Mouse (Mus musculus): ENCODE measurements at regions not wholly inside any gene's neighbourhood (a gene's known extent, or its start where the extent isn't known, plus 50 kb on each side); places are given as distances from the start of the nearest gene placed in this dataset.
A peak's percentile ranks its signal among the peaks of the same experiment; 100 is the strongest.
"Not testable (repeated sequence)": the region's sequence is repeated elsewhere in the genome, so short reads cannot be mapped to it uniquely, and the experiment has no call there.

DNA sequence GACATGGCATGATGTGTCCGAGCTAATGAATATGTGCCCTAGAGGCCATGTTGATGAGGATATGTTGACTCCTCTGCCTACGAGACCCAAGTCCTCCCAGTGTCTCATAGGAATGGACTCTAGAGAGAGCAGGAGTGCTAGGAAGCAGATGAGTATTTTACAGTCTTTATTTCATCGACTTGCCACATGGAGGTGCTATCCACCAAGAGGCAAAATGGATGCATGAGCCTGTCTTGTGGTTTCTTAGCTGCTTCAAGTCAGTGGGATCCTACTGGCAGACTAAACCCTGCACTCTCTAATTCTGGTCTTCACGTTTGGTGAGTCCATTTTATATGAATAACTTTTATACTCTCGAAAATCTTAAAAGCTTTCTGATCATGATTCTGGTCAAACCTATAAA is 253.4 kb downstream of the Dad1 start:
- no peak for DNase-seq (ENCODE audit: low spot score in 2 of 2)

DNA sequence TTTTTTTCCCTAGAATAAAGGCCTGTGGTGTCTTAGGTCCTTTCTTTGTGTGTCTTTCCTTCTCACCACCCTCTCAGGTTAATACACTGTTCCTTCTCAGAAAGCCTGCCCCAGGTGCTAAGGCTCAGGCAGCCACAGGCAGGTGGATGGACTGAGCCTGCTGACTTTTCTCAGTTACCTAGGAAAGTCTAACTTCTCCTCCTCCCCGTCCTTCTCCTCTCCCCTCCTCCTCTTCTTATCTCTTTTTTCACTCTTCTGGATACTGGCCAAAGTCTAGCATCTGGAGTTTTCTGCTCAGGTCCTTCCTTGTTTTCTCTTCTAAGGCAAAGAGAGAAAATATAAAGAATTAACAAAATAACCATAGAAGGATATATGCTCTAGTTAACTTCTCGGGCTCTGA is 260.5 kb downstream of the Dad1 start:
- DNase-seq (ENCODE audit: low spot score in 2 of 2), result no peak

DNA sequence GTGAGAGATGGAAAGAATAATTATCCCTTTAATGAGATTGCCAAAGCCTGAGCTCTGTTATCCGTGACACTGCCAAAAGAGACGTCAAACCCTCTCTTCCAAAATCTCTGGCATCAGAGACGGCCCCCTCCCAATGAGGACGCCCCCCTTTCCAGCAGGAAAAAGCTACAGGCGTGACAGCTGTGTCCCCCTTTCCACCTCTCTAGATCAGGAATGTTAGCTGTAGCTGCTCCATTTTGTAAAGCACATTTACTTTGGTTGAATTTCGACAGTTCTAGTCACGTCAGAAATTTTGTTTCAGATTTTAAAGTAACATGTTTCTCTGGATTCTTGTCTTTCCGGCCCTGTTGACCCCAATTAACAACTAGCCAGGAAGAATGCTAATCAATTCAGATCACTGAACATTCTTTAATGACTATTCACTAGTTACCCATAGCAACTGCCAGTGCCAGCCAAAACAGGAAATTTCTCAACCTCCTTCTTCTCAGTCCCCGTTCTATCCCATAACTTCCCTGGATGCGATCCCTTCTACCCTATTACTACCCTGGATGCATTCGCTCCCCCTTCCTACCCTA is 261.1 kb downstream of the Dad1 start:
- no peak for DNase-seq (ENCODE audit: low spot score in 2 of 2)

DNA sequence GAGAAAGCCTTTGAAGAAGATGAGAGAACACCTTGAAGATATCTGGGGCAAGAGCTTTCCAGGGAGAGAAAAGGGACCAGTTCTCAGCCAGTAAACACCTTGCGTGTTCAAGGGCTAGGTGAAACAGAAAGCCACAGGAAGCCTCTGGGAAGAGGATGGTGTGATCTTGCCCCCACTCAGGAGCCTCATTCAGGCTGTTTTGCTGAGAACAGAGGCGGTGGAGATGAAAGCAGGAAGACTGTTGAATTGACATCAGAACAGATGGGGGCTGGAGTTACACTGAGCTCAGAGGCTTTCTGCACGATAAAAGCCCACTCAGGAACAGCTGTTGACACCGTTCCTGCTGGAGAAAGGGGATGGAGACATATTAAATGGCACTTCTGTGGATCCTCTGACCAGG is 262.5 kb downstream of the Dad1 start:
- no peak for DNase-seq (ENCODE audit: low spot score in 2 of 2)

- no peak for DNase-seq (ENCODE audit: low spot score in 2 of 2)
Measured at GRCm38 (mm10) chr14:53980771-53981170, 273.1 kb downstream of the Dad1 start.

DNA sequence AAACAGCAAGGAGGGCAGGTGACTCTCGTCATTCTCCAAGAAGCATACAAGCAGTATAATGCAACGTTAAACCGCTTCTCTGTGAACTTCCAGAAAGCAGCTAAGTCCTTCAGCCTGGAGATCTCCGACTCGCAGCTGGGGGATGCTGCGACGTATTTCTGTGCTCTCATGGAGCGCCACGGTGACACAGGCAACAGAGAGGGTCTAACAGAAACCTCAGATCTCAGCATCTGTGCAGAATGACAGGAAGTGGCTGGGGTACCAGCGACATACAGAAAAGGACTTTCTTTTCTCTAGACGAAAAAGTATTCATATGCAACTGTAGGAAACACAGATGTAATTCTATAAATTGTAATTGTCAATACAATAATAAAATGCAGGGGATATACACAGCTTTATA is 292.5 kb downstream of the Dad1 start:
- not testable (repeated sequence) for DNase-seq (ENCODE audit: low spot score in 2 of 2)

- no peak for DNase-seq (ENCODE audit: low spot score in 2 of 2)
Measured at GRCm38 (mm10) chr14:53960779-53961178, 293.1 kb downstream of the Dad1 start.

GRCm38 (mm10) chr14:53935791-53936231 is 318.1 kb downstream of the Dad1 start:
- peak; percentile 52 to 62 for DNase-seq (ENCODE audit: low spot score in 2 of 2)

GRCm38 (mm10) chr14:53935336-53935735 is 318.6 kb downstream of the Dad1 start:
- DNase-seq (ENCODE audit: low spot score in 2 of 2), result peak; percentile 69 to 74

GRCm38 (mm10) chr14:53910871-53911270 is 343.0 kb downstream of the Dad1 start:
- DNase-seq (ENCODE audit: low spot score in 2 of 2), result no peak

GRCm38 (mm10) chr14:53904578-53904977 is 349.3 kb downstream of the Dad1 start:
- DNase-seq (ENCODE audit: low spot score in 2 of 2), result no peak

- DNase-seq (ENCODE audit: low spot score in 2 of 2), result no peak
Measured at GRCm38 (mm10) chr14:53901103-53901502, 352.8 kb downstream of the Dad1 start.

DNA sequence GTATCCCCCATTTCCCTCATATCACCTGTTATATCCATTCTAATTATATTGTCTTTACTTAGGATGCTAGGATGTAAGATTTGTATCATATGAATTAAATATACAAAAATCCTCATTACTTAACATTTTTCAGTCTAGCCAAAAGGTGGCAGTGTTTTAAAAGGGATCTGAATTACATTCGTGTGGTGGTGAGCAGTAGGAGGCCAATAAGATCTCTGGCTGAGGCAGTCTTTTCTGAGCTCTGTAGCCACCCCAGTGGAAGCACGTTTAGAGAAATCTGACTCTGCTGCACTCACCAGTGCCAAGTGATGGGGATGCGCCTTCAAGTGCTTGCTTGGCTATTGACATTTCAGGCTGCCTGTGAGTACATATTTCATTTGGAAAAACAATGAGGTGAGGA is 372.6 kb downstream of the Dad1 start:
- DNase-seq (ENCODE audit: low spot score in 2 of 2), result no peak

GRCm38 (mm10) chr14:53876581-53876980 is 377.3 kb downstream of the Dad1 start:
- DNase-seq (ENCODE audit: low spot score in 2 of 2), result no peak

DNA sequence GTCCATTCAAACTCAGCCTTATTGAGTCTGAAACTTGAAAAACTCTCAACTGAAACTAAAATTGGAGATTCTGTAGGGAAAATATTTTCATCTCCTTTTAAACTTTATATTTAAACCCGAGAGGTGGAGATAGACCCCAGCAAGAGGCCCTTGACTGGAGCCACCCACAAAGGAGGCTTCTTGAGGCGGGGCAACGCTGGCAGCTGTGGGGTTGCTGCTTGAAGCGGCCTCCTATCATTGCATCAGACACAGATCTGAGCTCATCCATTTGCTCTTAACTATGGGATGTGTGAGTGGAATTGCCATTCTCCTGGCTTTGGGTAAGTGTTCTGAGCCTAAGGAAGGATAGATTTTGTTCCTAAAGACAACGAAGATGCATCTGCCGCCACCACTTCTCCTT is 378.2 kb downstream of the Dad1 start:
- DNase-seq (ENCODE audit: low spot score in 2 of 2), result no peak

GRCm38 (mm10) chr14:53847049-53847448 is 406.9 kb downstream of the Dad1 start:
- no peak for DNase-seq (ENCODE audit: low spot score in 2 of 2)

DNA sequence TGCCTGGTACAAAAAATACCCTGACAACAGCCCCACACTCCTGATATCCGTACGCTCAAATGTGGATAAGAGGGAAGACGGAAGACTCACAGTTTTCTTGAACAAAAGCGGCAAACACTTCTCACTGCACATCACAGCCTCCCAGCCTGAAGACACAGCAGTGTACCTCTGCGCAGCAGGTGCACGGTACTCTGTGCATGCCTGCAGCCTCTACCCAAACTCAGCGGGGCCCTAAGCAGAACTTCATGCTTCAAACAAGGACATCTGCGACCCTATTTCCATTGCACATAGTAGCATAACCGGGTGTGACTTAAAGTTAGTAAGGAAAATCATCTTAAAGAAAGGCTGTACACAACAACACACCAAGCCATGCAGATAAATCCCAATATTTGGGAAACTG is 408.3 kb downstream of the Dad1 start:
- no peak for DNase-seq (ENCODE audit: low spot score in 2 of 2)

DNA sequence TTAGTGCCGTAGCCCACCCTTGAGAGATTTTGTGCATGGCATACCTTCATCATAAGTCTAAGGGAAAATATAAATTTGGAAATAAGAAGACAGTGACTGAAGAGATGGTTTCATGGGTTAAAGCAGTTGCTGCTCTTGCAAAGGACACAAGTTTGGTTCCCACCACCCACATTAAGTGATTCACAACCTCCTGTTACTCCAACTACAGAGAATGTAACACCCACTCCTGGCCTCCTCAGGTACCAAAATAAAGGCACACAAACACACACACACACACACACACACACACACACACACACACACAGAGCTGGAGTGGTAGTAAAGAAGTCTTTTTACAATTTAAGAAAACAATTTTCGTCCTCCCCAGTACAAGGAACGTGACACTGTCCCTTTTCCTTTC is 421.4 kb downstream of the Dad1 start:
- no peak for DNase-seq (ENCODE audit: low spot score in 2 of 2)

DNA sequence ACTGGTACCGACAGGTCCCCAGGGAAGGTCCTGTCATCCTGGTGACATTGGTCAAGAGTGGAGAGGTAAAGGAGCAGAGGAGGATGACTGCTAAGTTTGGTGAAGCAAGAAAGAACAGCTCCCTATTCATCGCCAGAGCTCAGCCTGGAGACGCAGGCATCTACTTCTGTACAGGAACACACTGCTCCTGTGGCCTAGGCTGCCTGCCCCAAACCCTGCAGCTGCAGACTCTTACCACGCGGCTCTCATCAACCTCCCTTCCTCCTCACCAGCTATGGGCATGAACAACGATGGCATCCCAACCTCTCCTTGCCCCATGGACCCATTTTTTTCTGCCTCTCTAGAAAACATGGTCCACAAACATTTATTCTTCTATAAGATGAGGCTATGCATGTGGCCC is 422.3 kb downstream of the Dad1 start:
- no peak for DNase-seq (ENCODE audit: low spot score in 2 of 2)

GRCm38 (mm10) chr14:53830717-53831116 is 423.2 kb downstream of the Dad1 start:
- no peak for DNase-seq (ENCODE audit: low spot score in 2 of 2)

DNA sequence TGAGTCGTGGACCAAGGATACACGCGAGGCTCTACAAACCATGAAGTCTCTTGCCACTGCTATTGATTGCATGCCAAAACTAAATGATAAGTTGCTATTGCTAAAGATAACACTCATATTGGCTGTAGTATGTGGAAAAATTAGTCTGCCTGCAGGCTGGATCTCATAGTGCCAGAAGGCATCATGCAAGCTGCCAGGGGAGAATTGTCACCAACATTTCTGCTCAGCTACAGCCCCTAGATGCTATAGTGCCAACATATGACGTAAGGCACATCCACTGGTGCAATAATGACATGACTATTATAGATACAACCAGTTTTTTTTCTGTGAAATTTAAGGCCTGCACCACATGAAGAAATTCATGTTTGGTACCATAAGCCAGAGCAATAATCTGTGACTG is 427.1 kb downstream of the Dad1 start:
- no peak for DNase-seq (ENCODE audit: low spot score in 2 of 2)

DNA sequence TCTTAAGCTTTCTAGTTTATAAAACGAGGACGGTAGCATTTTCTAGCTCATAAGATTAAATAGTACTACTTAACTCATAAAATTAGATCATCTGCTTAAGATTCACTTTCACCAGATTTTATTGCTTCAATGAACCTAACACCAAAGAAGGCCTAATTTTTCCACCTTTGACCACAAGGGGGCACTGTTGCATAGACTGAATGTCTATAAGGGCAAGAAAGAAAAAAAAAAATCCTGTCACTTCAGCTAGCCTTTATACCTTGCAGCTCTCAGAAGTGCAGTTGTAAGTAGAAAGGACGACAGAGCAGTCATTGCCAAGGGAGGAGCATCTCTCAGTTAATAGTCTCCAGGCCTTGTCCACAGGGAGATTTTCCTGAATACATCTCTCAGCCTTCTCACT is 447.7 kb downstream of the Dad1 start:
- DNase-seq (ENCODE audit: low spot score in 2 of 2), result peak in 1 of 2 experiments; percentile 7

DNA sequence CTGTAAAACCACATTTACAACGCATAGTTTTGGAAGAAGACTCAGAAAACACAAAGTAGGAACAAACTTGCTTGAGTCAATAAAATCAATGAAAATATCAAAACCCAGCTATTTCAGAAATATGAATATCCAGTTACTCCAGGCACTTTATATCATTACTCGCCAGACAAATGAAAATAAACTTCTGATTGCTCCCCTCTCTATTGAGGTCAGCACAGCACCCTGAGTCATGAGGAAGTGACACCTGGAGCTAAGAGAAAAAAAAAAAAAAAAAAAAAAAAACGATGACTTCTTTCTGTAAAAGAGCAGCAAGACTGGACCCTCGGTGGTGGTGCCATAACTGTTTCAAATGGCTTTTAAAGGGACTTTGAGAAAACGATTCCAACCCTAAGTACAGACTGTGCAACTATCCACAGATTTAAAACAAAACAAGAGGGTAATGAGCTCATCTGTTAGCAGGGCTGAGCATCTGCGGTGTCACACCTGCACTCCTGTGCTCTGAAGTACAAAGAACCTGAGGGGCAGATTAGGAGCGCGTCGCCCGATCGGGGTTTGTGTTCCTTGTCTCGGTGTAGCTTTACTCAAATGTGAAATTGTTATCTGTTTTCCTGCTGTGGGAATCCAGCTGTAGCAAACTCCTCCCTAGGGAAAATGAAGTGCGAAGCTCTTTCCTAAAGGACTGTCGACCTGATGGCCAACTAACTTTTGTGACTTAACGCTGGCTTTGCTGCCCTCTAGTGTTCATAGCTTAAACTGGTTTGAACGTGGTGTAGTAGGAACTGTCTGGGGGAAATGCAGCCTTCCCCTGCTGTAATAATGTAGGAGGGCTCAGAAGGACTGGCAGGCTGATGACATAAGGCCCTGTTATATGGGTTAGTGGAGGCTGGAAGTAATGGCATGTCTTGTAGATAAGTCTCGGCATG is 449.9 kb downstream of the Dad1 start:
- peak; percentile 14 to 22 for DNase-seq (ENCODE audit: low spot score in 2 of 2)
